Mouse (Mus musculus): ENCODE data around the gene Copb1. TPM values are rescaled to one million over a fixed set of nuclear protein-coding genes. Genes with fewer than 3 reads are reported as not detected.

The Copb1 gene
- polyA plus RNA-seq, 1 experiment from 2014 or later = 93.2 TPM

GRCm38 (mm10) chr7:114233980-114234379, 20.5 kb downstream of the Copb1 start:
- H3K9me3 ChIP-seq (replicated peaks; ENCODE audit: control insufficient read depth, low read length) = no peaks in the 10 kb centered on the region
- WGBS (ENCODE audit: insufficient replicate concordance) = 82% methylated on average over 7 of the region's 7 CpGs
- H3K4me3 ChIP-seq (ENCODE audit: low read depth, low read length) = no peak overlapping the region
- no peak for ATAC-seq (replicated peaks; ENCODE audit: insufficient number of reproducible peaks, low FRiP score, low TSS enrichment)
- H3K4me2 ChIP-seq = no peak overlapping the region
- no peak overlapping the region for H3K27ac ChIP-seq (ENCODE audit: low read depth, low read length)
- H3K4me1 ChIP-seq (ENCODE audit: control insufficient read depth, insufficient read depth, low read length) = no peaks in the 10 kb centered on the region
- H3K9ac ChIP-seq (ENCODE audit: low read depth, low read length) = no peak overlapping the region
- peaks cover 29% of the 10 kb centered on the region for H3K36me3 ChIP-seq (ENCODE audit: control insufficient read depth, insufficient read depth, low read length)
- no peaks in the 10 kb centered on the region for H3K27me3 ChIP-seq (ENCODE audit: control insufficient read depth, insufficient read depth, low read length)

GRCm38 (mm10) chr7:114232982-114233381, 21.5 kb downstream of the Copb1 start:
- H3K27me3 ChIP-seq (ENCODE audit: control insufficient read depth, insufficient read depth, low read length) = no peaks in the 10 kb centered on the region
- no peak overlapping the region for H3K4me3 ChIP-seq (ENCODE audit: low read depth, low read length)
- WGBS (ENCODE audit: insufficient replicate concordance) = 91% methylated on average over 7 of the region's 7 CpGs
- no peak overlapping the region for H3K4me2 ChIP-seq
- no peaks in the 10 kb centered on the region for H3K9me3 ChIP-seq (replicated peaks; ENCODE audit: control insufficient read depth, low read length)
- no peak overlapping the region for H3K9ac ChIP-seq (ENCODE audit: low read depth, low read length)
- H3K4me1 ChIP-seq (ENCODE audit: control insufficient read depth, insufficient read depth, low read length) = no peaks in the 10 kb centered on the region
- ATAC-seq (replicated peaks; ENCODE audit: insufficient number of reproducible peaks, low FRiP score, low TSS enrichment) = no peak
- no peak overlapping the region for H3K27ac ChIP-seq (ENCODE audit: low read depth, low read length)
- H3K36me3 ChIP-seq (ENCODE audit: control insufficient read depth, insufficient read depth, low read length) = peaks cover 26% of the 10 kb centered on the region

GRCm38 (mm10) chr7:114231857-114232256, 22.7 kb downstream of the Copb1 start:
- Histone ChIP-seq H3K4me3 (ENCODE audit: low read depth, low read length) (no peak overlapping the region), H3K27ac (ENCODE audit: low read depth, low read length) (no peak overlapping the region), H3K9me3 (replicated peaks; ENCODE audit: control insufficient read depth, low read length) (no peaks in the 10 kb centered on the region), H3K9ac (ENCODE audit: low read depth, low read length) (no peak overlapping the region), H3K4me1 (ENCODE audit: control insufficient read depth, insufficient read depth, low read length) (no peaks in the 10 kb centered on the region), H3K36me3 (ENCODE audit: control insufficient read depth, insufficient read depth, low read length) (peaks cover 21% of the 10 kb centered on the region), H3K4me2 (no peak overlapping the region), H3K27me3 (ENCODE audit: control insufficient read depth, insufficient read depth, low read length) (no peaks in the 10 kb centered on the region)
- ATAC-seq (replicated peaks; ENCODE audit: insufficient number of reproducible peaks, low FRiP score, low TSS enrichment) = no peak
- WGBS (ENCODE audit: insufficient replicate concordance) = 95% methylated on average over 3 of the region's 3 CpGs

DNA sequence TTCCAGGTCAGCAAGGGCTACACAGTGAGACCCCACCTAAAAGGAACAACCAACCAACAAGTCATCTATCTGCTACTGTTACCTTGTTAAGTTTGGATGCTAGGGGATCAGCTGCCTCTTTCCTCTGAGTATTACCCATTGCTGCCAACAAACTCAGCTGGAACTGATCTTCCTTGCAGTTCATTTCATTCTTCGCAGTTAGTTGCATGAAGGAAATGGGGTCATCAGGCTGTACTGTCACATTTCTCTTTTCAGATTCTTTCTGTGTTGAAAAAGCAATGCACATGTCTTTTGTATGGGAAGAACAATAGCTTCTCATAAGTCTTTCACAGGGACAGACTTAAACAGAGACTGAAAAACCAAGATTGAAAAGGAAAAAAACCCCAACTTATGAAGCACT, 28.0 kb downstream of the Copb1 start:
- H3K9me3 ChIP-seq (replicated peaks; ENCODE audit: control insufficient read depth, low read length) = no peaks in the 10 kb centered on the region
- WGBS (ENCODE audit: insufficient replicate concordance) = 94% methylated on average over 1 of the region's 1 CpGs
- H3K4me1 ChIP-seq (ENCODE audit: control insufficient read depth, insufficient read depth, low read length) = no peaks in the 10 kb centered on the region
- H3K4me2 ChIP-seq = no peak overlapping the region
- H3K27ac ChIP-seq (ENCODE audit: low read depth, low read length) = no peak overlapping the region
- no peak overlapping the region for H3K9ac ChIP-seq (ENCODE audit: low read depth, low read length)
- H3K4me3 ChIP-seq (ENCODE audit: low read depth, low read length) = no peak overlapping the region
- no peak for ATAC-seq (replicated peaks; ENCODE audit: insufficient number of reproducible peaks, low FRiP score, low TSS enrichment)
- H3K36me3 ChIP-seq (ENCODE audit: control insufficient read depth, insufficient read depth, low read length) = peaks cover 22% of the 10 kb centered on the region
- H3K27me3 ChIP-seq (ENCODE audit: control insufficient read depth, insufficient read depth, low read length) = no peaks in the 10 kb centered on the region

GRCm38 (mm10) chr7:114220433-114220832, 34.1 kb downstream of the Copb1 start:
- Histone ChIP-seq H3K9ac (ENCODE audit: low read depth, low read length) (no peak overlapping the region), H3K9me3 (replicated peaks; ENCODE audit: control insufficient read depth, low read length) (no peaks in the 10 kb centered on the region), H3K4me2 (no peak overlapping the region), H3K36me3 (ENCODE audit: control insufficient read depth, insufficient read depth, low read length) (peaks cover 14% of the 10 kb centered on the region), H3K27me3 (ENCODE audit: control insufficient read depth, insufficient read depth, low read length) (no peaks in the 10 kb centered on the region), H3K4me1 (ENCODE audit: control insufficient read depth, insufficient read depth, low read length) (no peaks in the 10 kb centered on the region), H3K27ac (ENCODE audit: low read depth, low read length) (no peak overlapping the region), H3K4me3 (ENCODE audit: low read depth, low read length) (no peak overlapping the region)
- WGBS (ENCODE audit: insufficient replicate concordance) = 85% methylated on average over 4 of the region's 4 CpGs
- ATAC-seq (replicated peaks; ENCODE audit: insufficient number of reproducible peaks, low FRiP score, low TSS enrichment) = no peak

DNA sequence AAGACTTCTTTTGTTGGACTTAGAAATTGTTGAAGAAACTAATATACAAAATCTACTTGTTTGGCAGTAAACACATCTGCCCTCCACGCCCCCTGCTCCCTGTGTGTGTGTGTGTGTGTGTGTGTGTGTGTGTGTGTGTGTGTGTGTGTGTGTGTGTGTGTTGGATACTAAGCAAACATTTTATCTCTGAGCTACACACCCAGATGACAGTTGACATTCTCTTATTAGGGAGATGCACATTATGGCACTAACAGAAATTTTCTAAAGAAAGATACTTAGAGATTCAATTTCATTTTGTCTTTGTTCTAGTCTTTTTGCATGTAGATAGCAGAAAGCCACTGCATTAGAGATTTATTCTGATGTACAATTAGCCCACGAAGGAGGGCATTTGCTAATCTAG, 37.6 kb downstream of the Copb1 start:
- Histone ChIP-seq H3K27ac (ENCODE audit: low read depth, low read length) (no peak overlapping the region), H3K36me3 (ENCODE audit: control insufficient read depth, insufficient read depth, low read length) (peaks cover 19% of the 10 kb centered on the region), H3K9me3 (replicated peaks; ENCODE audit: control insufficient read depth, low read length) (no peaks in the 10 kb centered on the region), H3K4me1 (ENCODE audit: control insufficient read depth, insufficient read depth, low read length) (no peaks in the 10 kb centered on the region), H3K4me3 (ENCODE audit: low read depth, low read length) (no peak overlapping the region), H3K9ac (ENCODE audit: low read depth, low read length) (no peak overlapping the region), H3K4me2 (no peak overlapping the region), H3K27me3 (ENCODE audit: control insufficient read depth, insufficient read depth, low read length) (no peaks in the 10 kb centered on the region)
- 88% methylated on average over 2 of the region's 2 CpGs for WGBS (ENCODE audit: insufficient replicate concordance)
- no peak for ATAC-seq (replicated peaks; ENCODE audit: insufficient number of reproducible peaks, low FRiP score, low TSS enrichment)

GRCm38 (mm10) chr7:114214385-114214784, 40.1 kb downstream of the Copb1 start:
- 82% methylated on average over 1 of the region's 1 CpGs for WGBS (ENCODE audit: insufficient replicate concordance)
- Histone ChIP-seq H3K27me3 (ENCODE audit: control insufficient read depth, insufficient read depth, low read length) (no peaks in the 10 kb centered on the region), H3K9me3 (replicated peaks; ENCODE audit: control insufficient read depth, low read length) (no peaks in the 10 kb centered on the region), H3K27ac (ENCODE audit: low read depth, low read length) (no peak overlapping the region), H3K36me3 (ENCODE audit: control insufficient read depth, insufficient read depth, low read length) (peaks cover 15% of the 10 kb centered on the region), H3K4me2 (no peak overlapping the region), H3K4me3 (ENCODE audit: low read depth, low read length) (no peak overlapping the region), H3K9ac (ENCODE audit: low read depth, low read length) (no peak overlapping the region), H3K4me1 (ENCODE audit: control insufficient read depth, insufficient read depth, low read length) (no peaks in the 10 kb centered on the region)
- ATAC-seq (replicated peaks; ENCODE audit: insufficient number of reproducible peaks, low FRiP score, low TSS enrichment) = no peak

DNA sequence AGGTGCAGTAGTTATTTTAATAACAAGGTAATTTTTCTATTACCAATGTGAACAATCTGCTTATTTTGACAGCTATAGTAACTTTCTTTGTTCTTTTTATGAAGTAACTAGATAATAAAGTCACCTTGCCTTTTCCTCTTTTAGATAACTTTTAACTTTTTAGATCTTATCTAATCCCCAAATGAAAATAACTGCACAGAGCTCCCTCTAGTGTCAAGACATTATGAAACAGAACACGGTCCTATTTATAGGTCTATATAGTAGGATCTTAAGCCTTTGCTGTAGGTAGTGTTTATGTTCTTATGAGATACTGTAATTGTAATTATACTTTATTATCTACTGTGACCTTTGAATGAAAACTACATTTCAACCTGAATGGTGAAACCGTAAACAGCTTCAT, 41.0 kb downstream of the Copb1 start:
- no peaks in the 10 kb centered on the region for H3K4me1 ChIP-seq (ENCODE audit: control insufficient read depth, insufficient read depth, low read length)
- no peaks in the 10 kb centered on the region for H3K27me3 ChIP-seq (ENCODE audit: control insufficient read depth, insufficient read depth, low read length)
- H3K4me2 ChIP-seq = no peak overlapping the region
- H3K27ac ChIP-seq (ENCODE audit: low read depth, low read length) = no peak overlapping the region
- no peak overlapping the region for H3K9ac ChIP-seq (ENCODE audit: low read depth, low read length)
- ATAC-seq (replicated peaks; ENCODE audit: insufficient number of reproducible peaks, low FRiP score, low TSS enrichment) = no peak
- H3K9me3 ChIP-seq (replicated peaks; ENCODE audit: control insufficient read depth, low read length) = no peaks in the 10 kb centered on the region
- 55% methylated on average over 2 of the region's 2 CpGs for WGBS (ENCODE audit: insufficient replicate concordance)
- H3K4me3 ChIP-seq (ENCODE audit: low read depth, low read length) = no peak overlapping the region
- peaks cover 15% of the 10 kb centered on the region for H3K36me3 ChIP-seq (ENCODE audit: control insufficient read depth, insufficient read depth, low read length)

DNA sequence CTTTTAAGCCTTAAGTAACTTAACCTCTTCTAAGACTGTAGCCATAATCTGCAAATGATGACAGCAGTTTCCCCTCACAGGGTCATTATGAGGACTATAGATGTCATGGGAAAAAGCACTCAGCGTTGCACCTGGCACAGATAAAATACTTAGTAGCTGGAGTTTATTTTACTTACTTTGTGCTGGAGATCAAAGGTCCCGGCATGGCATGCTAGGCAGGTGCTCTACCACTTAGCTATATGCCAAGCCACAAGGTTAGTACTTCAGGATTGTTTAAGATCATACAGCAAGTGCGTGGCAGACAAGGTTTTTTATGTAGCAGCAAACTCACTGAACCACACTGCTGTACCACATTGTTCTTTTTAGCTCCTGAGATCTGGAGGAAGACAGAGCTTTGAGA, 43.9 kb downstream of the Copb1 start:
- 80% methylated on average over 3 of the region's 3 CpGs for WGBS (ENCODE audit: insufficient replicate concordance)
- no peak overlapping the region for H3K4me3 ChIP-seq (ENCODE audit: low read depth, low read length)
- no peak overlapping the region for H3K9ac ChIP-seq (ENCODE audit: low read depth, low read length)
- no peaks in the 10 kb centered on the region for H3K4me1 ChIP-seq (ENCODE audit: control insufficient read depth, insufficient read depth, low read length)
- ATAC-seq (replicated peaks; ENCODE audit: insufficient number of reproducible peaks, low FRiP score, low TSS enrichment) = no peak
- no peaks in the 10 kb centered on the region for H3K27me3 ChIP-seq (ENCODE audit: control insufficient read depth, insufficient read depth, low read length)
- H3K9me3 ChIP-seq (replicated peaks; ENCODE audit: control insufficient read depth, low read length) = no peaks in the 10 kb centered on the region
- peaks cover 9% of the 10 kb centered on the region for H3K36me3 ChIP-seq (ENCODE audit: control insufficient read depth, insufficient read depth, low read length)
- no peak overlapping the region for H3K4me2 ChIP-seq
- no peak overlapping the region for H3K27ac ChIP-seq (ENCODE audit: low read depth, low read length)

Measured in heart, embryonic 11.5 days (tissue).